Comparison of ENCODE assay signal across 15 mouse cellular contexts in the genomic region with DNA sequence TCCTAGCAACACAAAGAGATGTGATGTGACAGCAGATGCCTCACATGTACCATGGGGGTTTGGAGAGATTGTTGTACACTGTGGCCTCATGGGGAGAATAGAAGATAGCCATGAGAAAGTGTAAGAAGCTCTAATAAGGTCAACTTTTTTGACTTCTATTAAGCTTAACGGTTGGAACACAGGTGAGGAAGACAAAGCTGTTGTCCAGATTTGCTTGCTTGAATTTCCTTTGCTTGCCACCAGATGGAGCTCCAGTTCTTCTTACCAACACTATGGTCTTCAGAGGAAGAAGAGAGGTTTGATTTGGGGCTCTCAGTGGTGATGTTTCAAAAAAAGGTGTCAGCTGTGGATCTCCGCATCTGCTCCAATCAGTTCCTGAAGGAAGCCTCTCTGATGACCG. TPM values are rescaled to one million over a fixed set of nuclear protein-coding genes. Genes with fewer than 3 reads are reported as not detected.
A peak's percentile ranks its signal among the peaks of the same experiment; 100 is the strongest.
DNase-seq lines count a peak whose midpoint lies in the region; ATAC-seq and TF ChIP-seq lines count a peak whose summit lies in the region.
"Not testable (repeated sequence)": the region's sequence is repeated elsewhere in the genome, so short reads cannot be mapped to it uniquely, and the experiment has no call there.
"Had no signal": no experiment of that assay in that cellular context is flagged by ENCODE, and none has a peak within 500 bp of the region (broad histone marks: within the 10 kb centered on the region; RNA-seq: fewer than 3 reads in every experiment).

No protein-coding gene starts in this region.

- not testable (repeated sequence) for H3K9me3 ChIP-seq in CH12.LX (replicated peaks; ENCODE audit: low read length); forebrain, embryonic 13.5 days (replicated peaks); hindbrain, embryonic 12.5 days (replicated peaks); liver, postnatal 0 days (ENCODE audit: low read length); midbrain, postnatal 0 days (ENCODE audit: low read length)

- peak; percentile 63 for TF ChIP-seq RAD21 in CH12.LX (IDR thresholded peaks at IDR 0.05; ENCODE audit: low read depth, low read length)

- H3K4me1 ChIP-seq in CH12.LX (ENCODE audit: control insufficient read depth in 1 of 2, insufficient read depth in 2 of 2); cerebellum, adult 2 months (ENCODE audit: control insufficient read depth, insufficient read depth, low read length); forebrain, embryonic 13.5 days; hindbrain, embryonic 12.5 days; liver, postnatal 0 days (ENCODE audit: insufficient read depth); midbrain, postnatal 0 days (ENCODE audit: insufficient read depth, low read length): not testable (repeated sequence)

- WGBS in cerebellum, adult 2 months, result 32% methylated on average over 3 of the region's 3 CpGs
- WGBS in forebrain, embryonic 13.5 days, result 36% methylated on average over 3 of the region's 3 CpGs
- 44% methylated on average over 3 of the region's 3 CpGs for WGBS in hindbrain, embryonic 12.5 days
- WGBS in liver, postnatal 0 days (ENCODE audit: insufficient replicate concordance), result 33% methylated on average over 3 of the region's 3 CpGs
- WGBS in midbrain, postnatal 0 days, result 49% methylated on average over 3 of the region's 3 CpGs

- H3K4me3 ChIP-seq in CH12.LX (replicated peaks in 1 of 3; ENCODE audit: low read depth in 2 of 3, low read length in 2 of 3, poor library complexity in 1 of 3); cerebellum, adult 2 months (replicated peaks; ENCODE audit: insufficient read depth, low read depth, low read length); forebrain, embryonic 13.5 days; hindbrain, embryonic 12.5 days; layer of hippocampus, adult 2 months; liver, postnatal 0 days (ENCODE audit: low read depth, low read length); midbrain, postnatal 0 days (ENCODE audit: low read depth, low read length): not testable (repeated sequence)

- TF ChIP-seq EP300 in CH12.LX (IDR thresholded peaks at IDR 0.05; ENCODE audit: low read length); liver, postnatal 0 days (IDR thresholded peaks at IDR 0.05; ENCODE audit: low read depth): not testable (repeated sequence)

- H3K79me2 ChIP-seq in CH12.LX (replicated peaks; ENCODE audit: control insufficient read depth, extremely low read depth, insufficient read depth, poor library complexity, severe bottlenecking), result not testable (repeated sequence)

- H3K27ac ChIP-seq in CH12.LX (ENCODE audit: insufficient read depth, low read depth); cerebellum, adult 2 months (ENCODE audit: insufficient read depth, low read length); forebrain, embryonic 13.5 days; hindbrain, embryonic 12.5 days; layer of hippocampus, adult 2 months; liver, postnatal 0 days (ENCODE audit: low read depth); midbrain, postnatal 0 days (ENCODE audit: low read depth, low read length): not testable (repeated sequence)

- TF ChIP-seq POLR2A in CH12.LX (IDR thresholded peaks at IDR 0.05; ENCODE audit: low read depth, low read length); cerebellum, adult 2 months (IDR thresholded peaks at IDR 0.05; ENCODE audit: borderline replicate concordance, insufficient read depth, low read length): not testable (repeated sequence)

- TF ChIP-seq CTCF in CH12.LX (conservative IDR thresholded peaks at IDR 0.05 in 1 of 2, IDR thresholded peaks at IDR 0.05 in 1 of 2; ENCODE audit: low read depth in 2 of 2, low read length in 2 of 2), result peak; percentile 61 to 71
- peak; percentile 36; the same call in 1 of the 2 replicates for TF ChIP-seq CTCF in cerebellum, adult 2 months (IDR thresholded peaks at IDR 0.05; ENCODE audit: borderline replicate concordance, insufficient read depth, low read depth, low read length)
- peak; percentile 77 for TF ChIP-seq CTCF in layer of hippocampus, adult 2 months (conservative IDR thresholded peaks at IDR 0.05)
- TF ChIP-seq CTCF in liver, postnatal 0 days (IDR thresholded peaks at IDR 0.05; ENCODE audit: low read depth), result peak; percentile 58
- peak; percentile 73 for TF ChIP-seq CTCF in midbrain, postnatal 0 days (IDR thresholded peaks at IDR 0.05)

- in situ Hi-C loops in CH12.LX (cut with MboI; ENCODE audit: low pct_ligation_motif_present, low pct_unique_long_range_greater_than_20kb, low sequenced_read_pairs), result loop anchor here (5.0 kb wide), 1 partner anchor 234 kb away; no protein-coding TSS in a partner anchor

- H3K27me3 ChIP-seq in CH12.LX (replicated peaks); cerebellum, adult 2 months (ENCODE audit: control insufficient read depth, insufficient read depth, low read length); forebrain, embryonic 13.5 days; hindbrain, embryonic 12.5 days; liver, postnatal 0 days (ENCODE audit: insufficient read depth, low read length); midbrain, postnatal 0 days (ENCODE audit: insufficient read depth, low read length); splenic B cell, adult 2 months (ENCODE audit: control insufficient read depth, insufficient read depth, low read length, poor library complexity, severe bottlenecking): not testable (repeated sequence)

- dilution Hi-C loops in CH12.LX (cut with MboI; ENCODE audit: extremely low pct_ligation_motif_present, extremely low pct_unique_long_range_greater_than_20kb, low sequenced_read_pairs), result not testable (repeated sequence)

- ATAC-seq in forebrain, embryonic 13.5 days, result peak; percentile 71
- ATAC-seq in hindbrain, embryonic 12.5 days (ENCODE audit: low FRiP score), result peak; percentile 35; the same call in 1 of the 2 replicates
- ATAC-seq in liver, postnatal 0 days, result not testable (repeated sequence)
- ATAC-seq in midbrain, postnatal 0 days (ENCODE audit: low FRiP score), result 0 out of 2 replicates have a peak, but pooled peaks have one; percentile 38

- DNase-seq in CH12.LX (ENCODE audit: extremely low read depth), result peak; percentile 0
- peak; percentile 3 to 16 for DNase-seq in cerebellum, adult 2 months
- DNase-seq in layer of hippocampus, adult 2 months (ENCODE audit: low spot score in 2 of 2), result peak; percentile 5 to 16
- not testable (repeated sequence) for DNase-seq in liver, postnatal 0 days; midbrain, postnatal 0 days (ENCODE audit: low spot score)
- DNase-seq in splenic B cell, adult 2 months (ENCODE audit: low read depth, low spot score), result peak; percentile 43

- not testable (repeated sequence) for H3K36me3 ChIP-seq in CH12.LX (replicated peaks in 1 of 2; ENCODE audit: control insufficient read depth in 1 of 2, insufficient read depth in 1 of 2, low read length in 1 of 2); forebrain, embryonic 13.5 days (ENCODE audit: poor library complexity, severe bottlenecking); hindbrain, embryonic 12.5 days; liver, postnatal 0 days (replicated peaks; ENCODE audit: insufficient read depth, low read length); midbrain, postnatal 0 days (ENCODE audit: insufficient read depth, low read length); splenic B cell, adult 2 months (ENCODE audit: control insufficient read depth, insufficient read depth, low read length, poor library complexity, severe bottlenecking)

- not testable (repeated sequence) for H3K4me2 ChIP-seq in CH12.LX (ENCODE audit: insufficient read depth, low read depth, poor library complexity, severe bottlenecking); forebrain, embryonic 13.5 days; hindbrain, embryonic 12.5 days (replicated peaks); liver, postnatal 0 days (ENCODE audit: low read depth, low read length); midbrain, postnatal 0 days (ENCODE audit: low read depth, low read length, poor library complexity, severe bottlenecking)

- not testable (repeated sequence) for H3K9ac ChIP-seq in CH12.LX (ENCODE audit: insufficient read depth, low read depth); forebrain, embryonic 13.5 days; hindbrain, embryonic 12.5 days; liver, postnatal 0 days (replicated peaks); midbrain, postnatal 0 days (replicated peaks; ENCODE audit: low read length, poor library complexity, severe bottlenecking)

RNA-seq across cellular contexts. Expression of a gene that starts 35.0 kb away (rescaled TPM):
- total RNA-seq in CH12.LX (2012; rRNA removed), result not detected in 2 replicates
- total RNA-seq in CH12.LX (2014; rRNA removed), result not detected in 2 replicates
- polyA plus RNA-seq in CH12.LX (2012; ENCODE audit: insufficient read length, low read depth), result not detected in 2 replicates
- polyA plus RNA-seq in cerebellum, adult 2 months (2012; rRNA removed), result not detected in 2 replicates
- not detected in 2 replicates for polyA plus RNA-seq in forebrain, embryonic 13.5 days (2015; fragmentation: Nextera tagmentation; extraction: Ambion mirVana)
- not detected in 2 replicates for polyA plus RNA-seq in hindbrain, embryonic 12.5 days (2016; fragmentation: Nextera tagmentation; extraction: Ambion mirVana)
- total RNA-seq in layer of hippocampus, adult 2 months (2021), result not detected
- polyA plus RNA-seq in liver, postnatal 0 days (2015; fragmentation: Nextera tagmentation; extraction: Ambion mirVana), result not detected in 2 replicates
- not detected in 2 replicates for total RNA-seq in midbrain, postnatal 0 days (2014; rRNA removed)
- not detected in 2 replicates for polyA plus RNA-seq in midbrain, postnatal 0 days (2015; fragmentation: Nextera tagmentation; extraction: Ambion mirVana)
- total RNA-seq: gastrocnemius, adult 18-20 months; layer of hippocampus, postnatal 36 days had no signal
- polyA plus RNA-seq: CD4-positive, CD25-positive, alpha-beta regulatory T cell, adult 4 months; heart, embryonic 12.5 days; intestine, embryonic 14.5 days; liver, embryonic 13.5 days; midbrain, embryonic 10.5 days had no signal

RNA-seq across cellular contexts. Expression of a gene that starts 35.0 kb away (rescaled TPM):
- total RNA-seq in CH12.LX (2012; rRNA removed) (not detected in 2 replicates), CH12.LX (2014; rRNA removed) (not detected in 2 replicates)
- polyA plus RNA-seq in CH12.LX (2012; ENCODE audit: insufficient read length, low read depth), result not detected in 2 replicates
- not detected in 2 replicates for polyA plus RNA-seq in cerebellum, adult 2 months (2012; rRNA removed)
- not detected in 2 replicates for polyA plus RNA-seq in forebrain, embryonic 13.5 days (2015; fragmentation: Nextera tagmentation; extraction: Ambion mirVana)
- not detected in 2 replicates for polyA plus RNA-seq in hindbrain, embryonic 12.5 days (2016; fragmentation: Nextera tagmentation; extraction: Ambion mirVana)
- not detected for total RNA-seq in layer of hippocampus, adult 2 months (2021)
- not detected in 2 replicates for polyA plus RNA-seq in liver, postnatal 0 days (2015; fragmentation: Nextera tagmentation; extraction: Ambion mirVana)
- total RNA-seq in midbrain, postnatal 0 days (2014; rRNA removed), result 0.11 TPM in 1 of 2 replicates, not detected in the other
- polyA plus RNA-seq in midbrain, postnatal 0 days (2015; fragmentation: Nextera tagmentation; extraction: Ambion mirVana), result not detected in 2 replicates
- total RNA-seq: gastrocnemius, adult 18-20 months; layer of hippocampus, postnatal 36 days had no signal
- polyA plus RNA-seq: CD4-positive, CD25-positive, alpha-beta regulatory T cell, adult 4 months; heart, embryonic 12.5 days; intestine, embryonic 14.5 days; liver, embryonic 13.5 days; midbrain, embryonic 10.5 days had no signal
